Mouse (Mus musculus): ENCODE measurements around the gene Trhr2. TPM values are rescaled to one million over a fixed set of nuclear protein-coding genes. Genes with fewer than 3 reads are reported as not detected.

Trhr2 gene
- polyA plus RNA-seq, 1 experiment from 2014 or later = 0.38 TPM

GRCm38 (mm10) chr8:122350309-122351089 is 10.0 kb downstream of the Trhr2 start:
- H3K36me3 ChIP-seq = no peaks in the 10 kb centered on the region
- H3K9ac ChIP-seq = no peak overlapping the region
- 34% methylated on average over 11 of the region's 11 CpGs for WGBS
- H3K27ac ChIP-seq = no peak overlapping the region
- no peaks in the 10 kb centered on the region for H3K4me1 ChIP-seq
- H3K4me2 ChIP-seq (replicated peaks) = no peak overlapping the region
- H3K4me3 ChIP-seq = no peak overlapping the region
- H3K9me3 ChIP-seq = no peaks in the 10 kb centered on the region
- peaks cover 16% of the 10 kb centered on the region; the same call in 1 of the 2 replicates for H3K27me3 ChIP-seq
- no peak for ATAC-seq (ENCODE audit: low FRiP score, low read depth)

- Histone ChIP-seq H3K27me3 (peaks cover 21% of the 10 kb centered on the region), H3K9ac (no peak overlapping the region), H3K27ac (no peak overlapping the region), H3K36me3 (no peaks in the 10 kb centered on the region), H3K4me2 (replicated peaks) (no peak overlapping the region), H3K9me3 (no peaks in the 10 kb centered on the region), H3K4me3 (no peak overlapping the region), H3K4me1 (peaks cover 7% of the 10 kb centered on the region; the same call in 1 of the 2 replicates)
- no peak for ATAC-seq (ENCODE audit: low FRiP score, low read depth)
- WGBS = 27% methylated on average over 15 of the region's 15 CpGs
Observed at GRCm38 (mm10) chr8:122349357-122350297, 10.9 kb downstream of the Trhr2 start.

- no peaks in the 10 kb centered on the region for H3K36me3 ChIP-seq
- no peak overlapping the region for H3K4me3 ChIP-seq
- H3K27me3 ChIP-seq = peaks cover 32% of the 10 kb centered on the region
- no peak for ATAC-seq (ENCODE audit: low FRiP score, low read depth)
- no peak overlapping the region for H3K27ac ChIP-seq
- H3K9ac ChIP-seq = no peak overlapping the region
- 71% methylated on average over 5 of the region's 5 CpGs for WGBS
- H3K9me3 ChIP-seq = no peaks in the 10 kb centered on the region
- H3K4me1 ChIP-seq = peaks cover 22% of the 10 kb centered on the region
- no peak overlapping the region for H3K4me2 ChIP-seq (replicated peaks)
Observed at GRCm38 (mm10) chr8:122347811-122348552, 12.6 kb downstream of the Trhr2 start.

GRCm38 (mm10) chr8:122345181-122346095 is 15.1 kb downstream of the Trhr2 start:
- Histone ChIP-seq H3K4me1 (peaks cover 35% of the 10 kb centered on the region), H3K9ac (no peak overlapping the region; the same call in 1 of the 2 replicates), H3K27ac (no peak overlapping the region), H3K4me2 (replicated peaks) (no peak overlapping the region), H3K27me3 (peaks cover 51% of the 10 kb centered on the region), H3K36me3 (no peaks in the 10 kb centered on the region), H3K9me3 (no peaks in the 10 kb centered on the region), H3K4me3 (no peak overlapping the region)
- no peak for ATAC-seq (ENCODE audit: low FRiP score, low read depth)
- WGBS = 56% methylated on average over 12 of the region's 12 CpGs

- Histone ChIP-seq H3K27ac (no peak overlapping the region), H3K9ac (no peak overlapping the region), H3K36me3 (no peaks in the 10 kb centered on the region), H3K9me3 (no peaks in the 10 kb centered on the region), H3K4me1 (peaks cover 35% of the 10 kb centered on the region), H3K27me3 (peaks cover 50% of the 10 kb centered on the region), H3K4me2 (replicated peaks) (peak overlapping the region; percentile 69), H3K4me3 (no peak overlapping the region; the same call in 1 of the 2 replicates)
- peak; percentile 52; the same call in 1 of the 2 replicates for ATAC-seq (ENCODE audit: low FRiP score, low read depth)
- WGBS = 10% methylated on average over 2 of the region's 5 CpGs
Observed at GRCm38 (mm10) chr8:122344219-122344618, 16.3 kb downstream of the Trhr2 start.

GRCm38 (mm10) chr8:122343758-122344157 is 16.8 kb downstream of the Trhr2 start:
- peak overlapping the region; percentile 69 for H3K4me2 ChIP-seq (replicated peaks)
- no peaks in the 10 kb centered on the region for H3K36me3 ChIP-seq
- H3K27me3 ChIP-seq = peaks cover 54% of the 10 kb centered on the region
- H3K27ac ChIP-seq = peak overlapping the region; percentile 3; the same call in 1 of the 2 replicates
- H3K9me3 ChIP-seq = no peaks in the 10 kb centered on the region
- H3K9ac ChIP-seq = peak overlapping the region; percentile 54
- peaks cover 35% of the 10 kb centered on the region for H3K4me1 ChIP-seq
- peak overlapping the region; percentile 37 for H3K4me3 ChIP-seq
- ATAC-seq (ENCODE audit: low FRiP score, low read depth) = peak; percentile 11; the same call in 1 of the 2 replicates
- WGBS = 0% methylated on average over 14 of the region's 14 CpGs

GRCm38 (mm10) chr8:122343341-122343740 is 17.2 kb downstream of the Trhr2 start:
- Histone ChIP-seq H3K27ac (peak overlapping the region; percentile 3; the same call in 1 of the 2 replicates), H3K4me2 (replicated peaks) (peak overlapping the region; percentile 69), H3K9ac (peak overlapping the region; percentile 54), H3K27me3 (peaks cover 58% of the 10 kb centered on the region), H3K9me3 (no peaks in the 10 kb centered on the region), H3K36me3 (no peaks in the 10 kb centered on the region), H3K4me1 (peaks cover 35% of the 10 kb centered on the region), H3K4me3 (peak overlapping the region; percentile 37)
- 6% methylated on average over 11 of the region's 11 CpGs for WGBS
- no peak for ATAC-seq (ENCODE audit: low FRiP score, low read depth)

- H3K4me1 ChIP-seq = peaks cover 35% of the 10 kb centered on the region
- no peaks in the 10 kb centered on the region for H3K9me3 ChIP-seq
- H3K36me3 ChIP-seq = no peaks in the 10 kb centered on the region
- WGBS = 2% methylated on average over 9 of the region's 9 CpGs
- peak overlapping the region; percentile 37 for H3K4me3 ChIP-seq
- H3K9ac ChIP-seq = peak overlapping the region; percentile 54; the same call in 1 of the 2 replicates
- ATAC-seq (ENCODE audit: low FRiP score, low read depth) = no peak
- H3K27ac ChIP-seq = 0 out of 2 replicates have a peak overlapping the region, but pooled peaks have one; percentile 3
- peak overlapping the region; percentile 69 for H3K4me2 ChIP-seq (replicated peaks)
- H3K27me3 ChIP-seq = peaks cover 63% of the 10 kb centered on the region
Observed at GRCm38 (mm10) chr8:122342806-122343209, 17.7 kb downstream of the Trhr2 start.

- Histone ChIP-seq H3K27ac (no peak overlapping the region), H3K4me2 (replicated peaks) (no peak overlapping the region; the same call in 1 of the 2 replicates), H3K27me3 (peaks cover 68% of the 10 kb centered on the region), H3K9ac (peak overlapping the region; percentile 54; the same call in 1 of the 2 replicates), H3K9me3 (no peaks in the 10 kb centered on the region), H3K4me3 (no peak overlapping the region), H3K4me1 (peaks cover 35% of the 10 kb centered on the region), H3K36me3 (no peaks in the 10 kb centered on the region)
- ATAC-seq (ENCODE audit: low FRiP score, low read depth) = no peak
- WGBS = 32% methylated on average over 5 of the region's 5 CpGs
Observed at GRCm38 (mm10) chr8:122342362-122342761, 18.2 kb downstream of the Trhr2 start.

- Histone ChIP-seq H3K27ac (no peak overlapping the region; the same call in 1 of the 2 replicates), H3K4me1 (peaks cover 38% of the 10 kb centered on the region), H3K9ac (peak overlapping the region; percentile 13; the same call in 1 of the 2 replicates), H3K9me3 (no peaks in the 10 kb centered on the region), H3K4me3 (no peak overlapping the region), H3K4me2 (replicated peaks) (no peak overlapping the region), H3K27me3 (peaks cover 73% of the 10 kb centered on the region), H3K36me3 (no peaks in the 10 kb centered on the region)
- ATAC-seq (ENCODE audit: low FRiP score, low read depth) = no peak
- WGBS = 87% methylated on average over 6 of the region's 6 CpGs
Observed at GRCm38 (mm10) chr8:122341790-122342189, 18.8 kb downstream of the Trhr2 start.
